Mouse (Mus musculus) erythroid progenitor cell, adult 5-6 weeks (primary cell): ENCODE data around the gene Cd63. TPM values are rescaled to one million over a fixed set of nuclear protein-coding genes. Genes with fewer than 3 reads are reported as not detected.

Experiments
- ATAC-seq: replicated peaks from 2 replicates; pipeline ENCODE4 v1.8.0; 2016; ENCODE audit warnings: moderate number of reproducible peaks, mild to moderate bottlenecking, moderate TSS enrichment, inconsistent platforms; ENCODE audit not compliant: poor library complexity, low FRiP score, severe bottlenecking
- total RNA-seq, 2 experiments: library from RNA; stranded (forward) in 1 of 2; stranded (reverse) in 1 of 2; fragments of 150-400 nt in 1 of 2; fragments of 186-747, 209-891 nt in 1 of 2; gene quantifications; 2 replicates each; pipeline versions ENCODE4 v1.2.3 to v1.2.4; 2015 to 2017; ENCODE audit warnings: low replicate concordance in 2 of 2

Gene Cd63
- total RNA-seq (2015; ENCODE audit: low replicate concordance) (57.4 and 85.1 TPM in 2 replicates), total RNA-seq (2017; ENCODE audit: low replicate concordance) (17.7 and 28.4 TPM in 2 replicates)

- no peak for ATAC-seq
Measured at GRCm38 (mm10) chr10:128900698-128901097, at the start of gene Cd63. TSS of gene Cd63 (plus strand) at chr10:128900989.

DNA sequence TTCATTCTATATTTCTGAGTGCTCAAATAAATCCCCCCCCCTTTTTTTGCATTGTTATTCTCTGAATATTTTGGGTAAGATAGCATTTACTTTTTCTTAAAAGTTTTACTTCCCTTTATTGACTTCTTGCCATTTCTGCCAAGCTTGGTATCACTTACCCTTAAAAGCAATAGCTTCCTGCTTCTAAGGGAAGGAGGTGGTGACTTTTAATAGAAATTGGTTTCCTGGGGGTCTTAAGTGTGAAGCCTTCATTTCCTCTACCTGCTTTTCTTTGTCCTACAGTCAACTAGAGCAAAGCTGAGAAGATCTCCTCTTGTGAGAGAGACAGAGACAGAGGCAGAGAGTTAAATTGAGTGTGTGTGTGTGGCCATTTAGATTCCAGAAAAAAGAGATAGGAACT is 39.6 kb upstream of the Cd63 start:
- no peak for ATAC-seq

DNA sequence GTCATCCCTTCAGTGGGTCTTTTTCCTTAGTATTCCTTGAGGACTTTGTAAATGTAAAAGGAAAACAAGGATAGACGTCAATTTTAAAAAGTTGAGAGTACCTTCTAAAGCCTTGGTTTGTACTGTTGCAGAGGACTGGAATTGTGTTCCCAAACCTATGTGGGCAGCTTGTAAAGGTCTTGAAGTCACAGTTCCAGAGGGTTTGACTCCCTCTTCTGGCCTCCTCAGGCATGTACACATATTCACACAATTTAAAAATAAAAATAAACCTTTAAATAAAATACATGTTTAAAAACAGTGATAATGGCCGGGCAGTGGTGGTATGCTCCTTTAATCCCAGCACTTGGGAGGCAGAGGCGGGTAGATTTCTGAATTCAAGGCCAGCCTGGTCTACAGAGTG is 34.7 kb upstream of the Cd63 start:
- ATAC-seq: no peak

DNA sequence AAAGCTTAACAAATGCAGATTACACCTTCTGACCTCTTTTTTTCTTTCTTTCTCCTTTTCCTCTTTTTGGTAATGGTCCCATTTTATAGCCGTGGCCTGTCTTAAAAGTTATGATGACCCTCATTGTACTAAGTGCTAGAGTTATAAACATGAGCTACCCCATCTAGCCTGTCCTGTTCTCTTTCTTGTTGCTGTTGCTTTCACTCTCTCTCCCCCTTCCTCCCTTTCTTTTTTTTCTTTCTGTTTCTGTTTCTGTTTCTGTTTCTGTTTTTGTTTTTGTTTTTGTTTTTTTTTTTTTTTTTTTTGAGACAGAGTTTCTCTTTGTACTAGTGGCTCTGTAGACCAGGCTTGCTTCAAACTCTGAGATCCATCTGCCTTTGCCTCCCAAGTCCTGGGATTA is 34.3 kb upstream of the Cd63 start:
- no peak for ATAC-seq

DNA sequence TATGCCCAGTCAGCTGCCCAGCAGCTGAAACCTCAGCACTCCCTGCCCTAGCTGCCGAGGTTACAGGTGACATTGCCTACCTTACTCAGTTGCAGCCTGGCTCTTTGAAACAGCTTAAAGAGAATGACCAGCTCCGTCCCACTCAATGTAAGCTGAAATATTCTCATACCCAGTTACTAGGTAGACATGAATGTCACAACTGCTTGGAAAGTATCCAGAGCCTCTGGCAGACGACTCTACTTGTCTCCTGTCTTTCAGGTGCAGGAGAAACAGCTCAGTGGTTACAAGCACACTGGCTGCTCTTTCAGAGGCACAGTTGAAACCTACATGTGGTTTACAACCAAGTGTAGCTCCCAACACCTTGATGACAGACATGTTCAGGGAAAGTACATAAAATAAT is 30.4 kb upstream of the Cd63 start:
- no peak for ATAC-seq

- ATAC-seq: no peak
Measured at GRCm38 (mm10) chr10:128878291-128878690, 22.5 kb upstream of the Cd63 start.

GRCm38 (mm10) chr10:128878811-128879210 is 22.0 kb upstream of the Cd63 start:
- no peak for ATAC-seq

DNA sequence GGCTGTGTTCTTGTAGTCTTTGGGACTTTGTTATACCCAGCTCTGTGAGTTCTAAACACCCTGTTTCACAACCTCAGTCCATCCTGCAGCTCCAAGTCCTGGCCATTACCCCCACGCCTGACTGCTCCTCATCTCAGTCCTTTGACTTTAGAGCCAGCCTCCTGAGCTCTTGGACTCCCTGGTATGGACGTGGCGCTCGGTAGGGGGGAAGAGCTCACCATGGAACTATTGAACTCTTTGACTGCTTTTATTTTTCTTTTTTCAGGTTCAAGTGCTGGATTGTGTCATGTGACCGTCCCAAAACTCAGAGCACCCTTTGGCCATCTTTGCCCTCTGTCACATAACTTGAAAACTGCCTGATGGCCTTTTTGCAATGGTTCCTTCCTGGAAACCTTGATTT is 18.7 kb upstream of the Cd63 start:
- no peak for ATAC-seq

- no peak for ATAC-seq
Measured at GRCm38 (mm10) chr10:128888941-128889827, 11.6 kb upstream of the Cd63 start.

DNA sequence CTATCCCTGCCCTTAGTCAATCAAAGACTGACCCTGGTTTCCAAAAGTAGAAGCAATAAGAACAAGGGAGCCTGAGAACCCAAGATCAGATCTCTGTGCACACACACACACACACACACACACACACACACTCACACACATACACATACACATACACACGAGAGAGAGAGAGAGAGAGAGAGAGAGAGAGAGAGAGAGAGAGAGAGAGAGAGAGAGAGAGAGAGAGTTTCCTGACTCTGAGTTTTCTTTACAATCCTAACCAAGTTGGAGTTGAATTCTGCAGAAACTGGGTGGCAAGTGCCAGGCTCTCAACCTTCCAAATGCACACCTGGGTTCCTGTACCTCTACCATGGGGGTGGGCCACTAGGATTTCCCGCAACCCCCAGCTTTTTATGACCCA is 10.9 kb upstream of the Cd63 start:
- ATAC-seq: no peak

GRCm38 (mm10) chr10:128890383-128891295 is 10.2 kb upstream of the Cd63 start:
- no peak for ATAC-seq

GRCm38 (mm10) chr10:128891296-128892094 is 9.3 kb upstream of the Cd63 start, which contains the start of gene Gdf11:
TSS of gene Gdf11 (minus strand) at chr10:128891718.
- ATAC-seq: no peak

GRCm38 (mm10) chr10:128892246-128892645 is 8.5 kb upstream of the Cd63 start:
- ATAC-seq: no peak

GRCm38 (mm10) chr10:128895437-128895836 is 5.4 kb upstream of the Cd63 start:
- peak; percentile 59; the same call in 1 of the 2 replicates for ATAC-seq

DNA sequence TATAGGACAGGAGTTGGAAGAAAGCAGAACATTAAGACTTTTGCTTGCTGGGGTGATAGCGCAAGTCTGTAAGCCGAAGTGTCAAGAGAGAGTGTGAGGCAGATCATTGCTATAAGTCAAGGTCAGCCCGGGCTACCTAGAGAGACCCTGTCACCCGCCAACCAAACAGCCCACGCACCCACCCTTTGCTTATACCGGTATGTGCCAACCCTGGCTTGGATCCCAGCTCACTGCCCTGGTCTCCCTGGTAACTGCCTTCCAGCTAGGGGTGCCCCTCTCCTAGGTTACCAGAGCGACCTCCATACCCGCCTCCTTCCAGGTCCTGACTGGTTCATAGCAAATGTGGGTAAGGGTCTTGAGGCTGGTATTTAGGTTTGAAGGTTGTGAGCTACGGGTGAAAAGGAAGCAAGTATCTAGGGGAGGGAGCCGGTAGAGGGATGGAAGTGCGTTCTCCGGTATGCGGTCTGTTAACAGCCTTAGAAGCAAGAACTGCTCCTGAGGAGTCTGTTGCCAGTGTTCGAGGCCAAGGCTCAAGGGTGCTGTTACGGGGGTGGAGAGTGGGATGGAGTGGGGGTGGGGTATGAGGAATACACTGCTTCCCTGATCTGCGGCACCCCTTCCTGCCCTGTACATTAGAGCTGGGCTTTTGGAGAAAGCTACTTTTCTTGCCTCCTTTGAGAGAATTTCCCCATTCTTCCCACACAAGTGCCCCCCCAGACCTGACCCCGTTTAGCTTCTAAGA is 4.7 kb upstream of the Cd63 start:
- ATAC-seq: no peak

GRCm38 (mm10) chr10:128896807-128897206 is 4.0 kb upstream of the Cd63 start:
- ATAC-seq: no peak

DNA sequence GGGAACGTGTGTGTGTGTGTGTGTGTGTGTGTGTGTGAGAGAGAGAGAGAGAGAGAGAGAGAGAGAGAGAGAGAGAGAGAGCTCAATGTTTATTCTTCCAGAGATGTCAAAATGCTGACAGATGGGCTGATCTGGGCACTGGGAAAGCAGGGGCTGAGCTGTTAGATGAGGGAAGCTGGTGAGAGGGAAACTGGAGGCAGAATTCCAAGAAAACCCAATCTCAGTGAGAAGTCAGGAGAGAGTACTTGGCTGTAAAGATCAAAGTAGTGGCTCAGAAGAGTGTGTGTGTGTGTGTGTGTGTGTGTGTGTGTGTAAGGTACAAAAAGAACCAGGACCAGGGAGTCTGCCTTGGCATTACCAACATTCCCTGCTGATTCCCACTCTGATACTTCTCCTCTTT is 3.3 kb upstream of the Cd63 start:
- ATAC-seq: no peak

GRCm38 (mm10) chr10:128899759-128900490 is 864 bp upstream of the Cd63 start:
- no peak for ATAC-seq
